Mouse (Mus musculus) myocyte (in vitro differentiated cells): ENCODE results near the gene Rpl3. TPM values are rescaled to one million over a fixed set of nuclear protein-coding genes. Genes with fewer than 3 reads are reported as not detected.

Experiments
- H3K27me3 ChIP-seq: one replicate; pipeline ENCODE4 v1.6.1; 2011; ENCODE audit not compliant: control insufficient read depth, insufficient read depth, insufficient read length
- H3K36me3 ChIP-seq: one replicate; pipeline ENCODE4 v1.6.1; 2011; ENCODE audit not compliant: control insufficient read depth, insufficient read depth
- H3K4me2 ChIP-seq: one replicate; pipeline ENCODE4 v1.6.1; 2011; ENCODE audit warnings: low read depth, control low read depth
- H3K4me3 ChIP-seq: one replicate; pipeline ENCODE4 v1.5.1; 2011; ENCODE audit warnings: mild to moderate bottlenecking, control low read depth, moderate library complexity
- H3K79me2 ChIP-seq: one replicate; pipeline ENCODE4 v1.6.1; 2011; ENCODE audit not compliant: control insufficient read depth, insufficient read depth
- H3ac ChIP-seq: one replicate; pipeline ENCODE4 v1.6.1; 2011; ENCODE audit not compliant: control insufficient read depth, insufficient read length
- CEBPB ChIP-seq: IDR thresholded peaks from 2 replicates; pipeline ENCODE4 v1.6.1; 2011; ENCODE audit warnings: mild to moderate bottlenecking, moderate library complexity; ENCODE audit not compliant: poor library complexity, insufficient read depth, severe bottlenecking
- E2F4 ChIP-seq: IDR thresholded peaks from one replicate; pipeline ENCODE4 v1.6.1; 2011; ENCODE audit warnings: mild to moderate bottlenecking, control low read depth, moderate library complexity; ENCODE audit not compliant: insufficient read depth
- MAX ChIP-seq: IDR thresholded peaks from one replicate; pipeline ENCODE4 v1.6.1; 2011; ENCODE audit warnings: low read depth, mild to moderate bottlenecking, control low read depth
- MYOD1 ChIP-seq, 3 experiments: IDR thresholded peaks; one replicate each; pipeline ENCODE4 v1.6.1; 2011; ENCODE audit warnings: control low read depth in 2 of 3, low read depth in 2 of 3, mild to moderate bottlenecking in 2 of 3, moderate library complexity in 1 of 3; ENCODE audit not compliant: insufficient read length in 2 of 3, control insufficient read depth in 1 of 3
- MYOG ChIP-seq, 3 experiments: IDR thresholded peaks; one replicate each; pipeline ENCODE4 v1.6.1; 2011; ENCODE audit warnings: control low read depth in 2 of 3, low read depth in 2 of 3, mild to moderate bottlenecking in 2 of 3; ENCODE audit not compliant: insufficient read length in 2 of 3, control insufficient read depth in 1 of 3, insufficient read depth in 1 of 3
- POLR2A ChIP-seq: IDR thresholded peaks from one replicate; pipeline ENCODE4 v1.6.1; 2011; ENCODE audit warnings: low read depth, mild to moderate bottlenecking, control low read depth, moderate library complexity; ENCODE audit not compliant: insufficient read length
- POLR2AphosphoS2 ChIP-seq: IDR thresholded peaks from one replicate; pipeline ENCODE4 v1.6.1; 2011; ENCODE audit warnings: low read depth, control low read depth; ENCODE audit not compliant: insufficient read length
- REST ChIP-seq: IDR thresholded peaks from one replicate; pipeline ENCODE4 v1.6.1; 2011; ENCODE audit warnings: mild to moderate bottlenecking, control low read depth, moderate library complexity; ENCODE audit not compliant: insufficient read depth, insufficient read length
- SRF ChIP-seq: IDR thresholded peaks from one replicate; pipeline ENCODE4 v1.6.1; 2011; ENCODE audit warnings: low read depth; ENCODE audit not compliant: control insufficient read depth, insufficient read length
- TCF12 ChIP-seq: IDR thresholded peaks from one replicate; pipeline ENCODE4 v1.6.1; 2011; ENCODE audit warnings: mild to moderate bottlenecking, control low read depth; ENCODE audit not compliant: poor library complexity, insufficient read depth, severe bottlenecking
- TCF3 ChIP-seq: IDR thresholded peaks from one replicate; pipeline ENCODE4 v1.6.1; 2011; ENCODE audit warnings: low read depth, control low read depth; ENCODE audit not compliant: insufficient read length
- USF1 ChIP-seq: IDR thresholded peaks from one replicate; pipeline ENCODE4 v1.6.1; 2011; ENCODE audit warnings: low read depth, mild to moderate bottlenecking, control low read depth, moderate library complexity
- polyA plus RNA-seq: library from polyadenylated mRNA; unstranded; fragments of >200 nt; fragmentation: generic; extraction: Trizol; gene quantifications from one replicate; pipeline ENCODE4 v1.2.1, GENCODE M21; 2012; ENCODE audit warnings: missing spikeins

Gene Rpl3
- polyA plus RNA-seq, 1 experiment = 1,089 TPM

GRCm38 (mm10) chr15:80100871-80101270 lies 9.2 kb upstream of the Rpl3 start:
- H3K27me3 ChIP-seq = no peaks in the 10 kb centered on the region
- H3K4me2 ChIP-seq = no peak overlapping the region
- H3K4me3 ChIP-seq = no peak overlapping the region
- no peak overlapping the region for H3ac ChIP-seq
- H3K36me3 ChIP-seq = no peaks in the 10 kb centered on the region
- TF ChIP-seq MAX (no peak), SRF (no peak), E2F4 (no peak), POLR2AphosphoS2 (no peak), TCF3 (no peak), REST (no peak), CEBPB (no peak), TCF12 (no peak), USF1 (no peak), MYOD1 (IDR thresholded peaks at IDR 0.05; ENCODE audit: control insufficient read depth in 1 of 3, insufficient read length in 2 of 3, low read depth in 2 of 3) (no peak), MYOG (IDR thresholded peaks at IDR 0.05; ENCODE audit: control insufficient read depth in 1 of 3, insufficient read depth in 1 of 3, insufficient read length in 2 of 3, low read depth in 2 of 3) (no peak), POLR2A (no peak)
- no peaks in the 10 kb centered on the region for H3K79me2 ChIP-seq

DNA sequence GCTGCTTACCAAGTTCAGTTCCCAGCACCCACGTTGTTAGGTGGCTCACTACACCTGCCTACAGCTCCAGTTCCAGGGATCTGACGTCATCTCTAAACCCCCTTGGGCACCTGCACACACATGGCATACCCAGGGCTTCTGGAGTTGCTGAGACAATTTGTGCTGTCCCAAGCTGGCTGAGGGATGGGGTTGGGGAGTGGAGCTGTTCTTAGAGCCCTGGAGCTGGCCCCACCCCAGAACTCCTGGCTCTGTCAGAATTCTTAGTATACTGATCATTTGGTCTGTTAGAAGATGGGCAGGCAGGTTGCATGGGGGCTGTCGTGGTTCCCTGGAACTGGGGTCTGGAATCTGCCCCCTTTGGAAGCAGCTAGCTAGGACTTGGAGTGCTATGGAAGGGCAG lies 8.5 kb upstream of the Rpl3 start:
- Histone ChIP-seq H3ac (no peak overlapping the region), H3K36me3 (no peaks in the 10 kb centered on the region), H3K4me2 (no peak overlapping the region), H3K79me2 (no peaks in the 10 kb centered on the region), H3K27me3 (no peaks in the 10 kb centered on the region), H3K4me3 (no peak overlapping the region)
- TF ChIP-seq REST = no peak
- no peak for TF ChIP-seq MYOG (IDR thresholded peaks at IDR 0.05; ENCODE audit: control insufficient read depth in 1 of 3, insufficient read depth in 1 of 3, insufficient read length in 2 of 3, low read depth in 2 of 3)
- TF ChIP-seq MAX = no peak

- no peaks in the 10 kb centered on the region for H3K27me3 ChIP-seq
- no peak overlapping the region for H3ac ChIP-seq
- H3K4me3 ChIP-seq = no peak overlapping the region
- TF ChIP-seq TCF12 = no peak
- no peak for TF ChIP-seq USF1
- TF ChIP-seq POLR2AphosphoS2 = no peak
- TF ChIP-seq TCF3 = no peak
- no peak for TF ChIP-seq E2F4
- no peak for TF ChIP-seq MAX
- no peak for TF ChIP-seq POLR2A
- TF ChIP-seq SRF = no peak
- TF ChIP-seq MYOD1 (IDR thresholded peaks at IDR 0.05; ENCODE audit: control insufficient read depth in 1 of 3, insufficient read length in 2 of 3, low read depth in 2 of 3) = no peak
- TF ChIP-seq CEBPB = no peak
- TF ChIP-seq REST = no peak
- no peak for TF ChIP-seq MYOG (IDR thresholded peaks at IDR 0.05; ENCODE audit: control insufficient read depth in 1 of 3, insufficient read depth in 1 of 3, insufficient read length in 2 of 3, low read depth in 2 of 3)
- H3K79me2 ChIP-seq = no peaks in the 10 kb centered on the region
- H3K36me3 ChIP-seq = no peaks in the 10 kb centered on the region
- H3K4me2 ChIP-seq = peak overlapping the region; percentile 63
Observed at GRCm38 (mm10) chr15:80099477-80099876, 7.8 kb upstream of the Rpl3 start.

- Histone ChIP-seq H3K4me3 (no peak overlapping the region), H3ac (no peak overlapping the region), H3K79me2 (no peaks in the 10 kb centered on the region), H3K4me2 (peak overlapping the region; percentile 63), H3K27me3 (no peaks in the 10 kb centered on the region), H3K36me3 (no peaks in the 10 kb centered on the region)
- TF ChIP-seq TCF12 = peak; percentile 17
- TF ChIP-seq REST = no peak
- peak; percentile 75 for TF ChIP-seq USF1
- TF ChIP-seq TCF3 = no peak
- no peak for TF ChIP-seq E2F4
- TF ChIP-seq POLR2AphosphoS2 = peak; percentile 36
- no peak for TF ChIP-seq MAX
- no peak for TF ChIP-seq CEBPB
- peak; percentile 57 for TF ChIP-seq POLR2A
- peak in 2 of 3 experiments; percentile 26 to 76 for TF ChIP-seq MYOD1 (IDR thresholded peaks at IDR 0.05; ENCODE audit: control insufficient read depth in 1 of 3, insufficient read length in 2 of 3, low read depth in 2 of 3)
- TF ChIP-seq SRF = no peak
- TF ChIP-seq MYOG (IDR thresholded peaks at IDR 0.05; ENCODE audit: control insufficient read depth in 1 of 3, insufficient read depth in 1 of 3, insufficient read length in 2 of 3, low read depth in 2 of 3) = peak in 1 of 3 experiments; percentile 42
Observed at GRCm38 (mm10) chr15:80098809-80099208, 7.1 kb upstream of the Rpl3 start.

GRCm38 (mm10) chr15:80097999-80098461 lies 6.4 kb upstream of the Rpl3 start:
- H3K36me3 ChIP-seq = no peaks in the 10 kb centered on the region
- TF ChIP-seq USF1 = no peak
- no peak for TF ChIP-seq POLR2AphosphoS2
- no peak for TF ChIP-seq SRF
- no peak for TF ChIP-seq CEBPB
- TF ChIP-seq POLR2A = no peak
- TF ChIP-seq TCF12 = no peak
- no peak for TF ChIP-seq MAX
- TF ChIP-seq MYOD1 (IDR thresholded peaks at IDR 0.05; ENCODE audit: control insufficient read depth in 1 of 3, insufficient read length in 2 of 3, low read depth in 2 of 3) = no peak
- TF ChIP-seq E2F4 = no peak
- no peak for TF ChIP-seq TCF3
- TF ChIP-seq REST = no peak
- no peak for TF ChIP-seq MYOG (IDR thresholded peaks at IDR 0.05; ENCODE audit: control insufficient read depth in 1 of 3, insufficient read depth in 1 of 3, insufficient read length in 2 of 3, low read depth in 2 of 3)
- no peaks in the 10 kb centered on the region for H3K27me3 ChIP-seq
- H3K79me2 ChIP-seq = no peaks in the 10 kb centered on the region
- H3K4me3 ChIP-seq = no peak overlapping the region
- peak overlapping the region; percentile 63 for H3K4me2 ChIP-seq
- H3ac ChIP-seq = no peak overlapping the region
